ENCODE assay signal across 19 mouse cellular contexts in the genomic region with DNA sequence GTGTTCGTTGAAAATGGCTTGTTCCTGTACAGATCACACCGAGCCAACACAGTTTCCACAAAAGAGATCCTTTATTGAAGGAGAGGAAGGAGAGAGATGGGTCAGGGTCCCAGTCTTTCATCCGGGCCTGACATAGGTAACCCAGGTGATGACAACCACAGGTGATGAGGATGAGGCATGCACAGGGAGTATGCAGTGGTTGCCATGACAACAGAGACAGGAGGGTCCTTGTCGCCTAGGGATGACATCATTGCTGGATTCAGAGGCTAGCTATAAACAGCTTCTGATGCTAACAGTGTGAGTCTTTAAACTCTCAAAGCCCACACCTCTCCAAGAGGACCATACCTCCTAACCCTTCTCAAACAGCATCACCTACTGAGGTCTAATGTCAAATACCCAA.
"Had no signal": no experiment of that assay in that cellular context is flagged by ENCODE, and none has a peak within 500 bp of the region (broad histone marks: within the 10 kb centered on the region; RNA-seq: fewer than 3 reads in every experiment).

No protein-coding gene starts in this region.

- H3K9me3 ChIP-seq: kidney, embryonic 15.5 days; liver, embryonic 13.5 days; midbrain, embryonic 15.5 days; neural tube, embryonic 13.5 days had no signal

- H3K27me3 ChIP-seq: liver, embryonic 13.5 days; midbrain, embryonic 15.5 days; neural tube, embryonic 13.5 days had no signal

- H3K4me3 ChIP-seq: kidney, embryonic 15.5 days; left cerebral cortex, adult 2 months; liver, embryonic 13.5 days; midbrain, embryonic 15.5 days; myocyte; neural tube, embryonic 13.5 days had no signal

- DNase-seq: kidney, adult 8-10 months; kidney, postnatal 10 days; kidney, postnatal 36 days; layer of hippocampus, postnatal 36 days; liver, embryonic 13.5 days; lung, adult 2 months; retina, postnatal 1 day; right cerebral cortex, postnatal 14 days; right cerebral cortex, postnatal 4 days; thymus, adult 2 months; thymus, postnatal 14 days; thymus, postnatal 4 days had no signal

- H3K36me3 ChIP-seq: kidney, embryonic 15.5 days; liver, embryonic 13.5 days; midbrain, embryonic 15.5 days; neural tube, embryonic 13.5 days had no signal

- H3K9ac ChIP-seq: kidney, embryonic 15.5 days; liver, embryonic 13.5 days; midbrain, embryonic 15.5 days; neural tube, embryonic 13.5 days had no signal

- H3K4me1 ChIP-seq: kidney, embryonic 15.5 days; liver, embryonic 13.5 days; midbrain, embryonic 15.5 days had no signal

- H3K4me2 ChIP-seq: kidney, embryonic 15.5 days; liver, embryonic 13.5 days; midbrain, embryonic 15.5 days; neural tube, embryonic 13.5 days had no signal

- H3K27ac ChIP-seq: kidney, embryonic 15.5 days; left cerebral cortex, adult 2 months; liver, embryonic 13.5 days; macrophage; midbrain, embryonic 15.5 days; neural tube, embryonic 13.5 days; stomach, postnatal 0 days had no signal

- ATAC-seq: midbrain, embryonic 15.5 days had no signal
